Mouse (Mus musculus) cerebellum, adult 18-20 months (tissue): ENCODE results near the gene Camk1g.

ENCODE experiments used
- DNase-seq, 2 experiments: peaks; one replicate each; pipeline ENCODE4 v3.0.0; 2021

Camk1g gene

GRCm38 (mm10) chr1:193332018-193332417 is 38.1 kb downstream of the Camk1g start:
- DNase-seq: no peak

DNA sequence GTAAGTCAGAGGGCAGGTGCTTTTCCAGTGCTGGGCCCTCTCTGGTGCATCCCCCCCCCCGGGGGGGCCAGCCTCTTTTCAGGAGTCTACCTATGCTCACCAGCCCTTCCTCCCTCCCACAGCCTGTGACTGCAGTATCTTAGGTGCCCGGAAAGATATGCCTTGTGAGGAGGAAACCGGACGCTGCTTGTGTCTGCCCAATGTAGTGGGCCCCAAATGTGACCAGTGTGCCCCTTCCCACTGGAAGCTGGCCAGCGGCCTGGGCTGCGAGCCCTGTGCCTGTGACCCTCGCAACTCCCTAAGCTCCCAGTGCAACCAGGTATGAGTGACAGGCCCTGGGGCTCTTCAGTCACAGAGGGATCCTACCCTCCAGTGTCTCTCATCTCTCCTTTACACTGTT is 39.5 kb downstream of the Camk1g start:
- peak; percentile 40 to 59 for DNase-seq

DNA sequence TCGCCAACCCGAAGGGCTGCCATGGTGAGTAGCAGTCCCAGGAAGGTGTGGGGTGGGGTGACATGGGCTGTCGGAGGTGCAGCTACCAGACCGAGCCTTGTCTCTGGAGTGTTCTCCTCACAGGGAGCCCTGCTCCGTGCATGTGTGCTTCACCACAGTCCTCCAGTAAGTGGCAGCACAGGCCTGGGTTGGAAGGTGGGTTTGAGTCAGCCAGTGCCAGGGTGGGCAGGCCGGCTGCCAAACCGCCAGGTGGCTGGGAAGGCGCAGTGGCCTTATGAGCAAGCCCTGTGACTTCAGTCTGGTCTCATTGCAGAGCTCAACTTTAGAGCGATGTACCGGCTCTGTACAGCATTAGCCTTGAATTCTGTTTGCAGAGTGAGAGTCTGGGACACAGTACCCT is 39.9 kb downstream of the Camk1g start:
- DNase-seq: peak; percentile 98 to 99

GRCm38 (mm10) chr1:193329557-193329956 is 40.5 kb downstream of the Camk1g start:
- DNase-seq: no peak

DNA sequence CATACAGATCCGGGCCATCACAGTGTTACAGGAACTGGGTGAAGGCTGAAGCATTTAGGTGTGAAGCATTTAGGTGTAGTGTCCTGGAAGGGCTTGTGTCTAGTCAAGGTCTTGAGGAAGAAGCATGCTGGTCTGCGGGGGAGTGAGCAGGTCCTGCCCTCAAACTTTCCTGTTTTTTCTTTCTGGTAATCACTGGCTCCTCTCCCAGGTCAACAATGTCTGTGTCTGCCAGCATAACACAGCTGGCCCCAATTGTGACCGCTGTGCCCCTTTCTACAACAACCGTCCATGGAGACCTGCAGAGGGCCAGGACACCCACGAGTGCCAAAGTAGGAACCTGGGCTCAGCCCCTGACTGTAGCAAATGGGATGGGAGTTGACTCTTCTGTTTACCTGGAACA is 42.4 kb downstream of the Camk1g start:
- DNase-seq: no peak

DNA sequence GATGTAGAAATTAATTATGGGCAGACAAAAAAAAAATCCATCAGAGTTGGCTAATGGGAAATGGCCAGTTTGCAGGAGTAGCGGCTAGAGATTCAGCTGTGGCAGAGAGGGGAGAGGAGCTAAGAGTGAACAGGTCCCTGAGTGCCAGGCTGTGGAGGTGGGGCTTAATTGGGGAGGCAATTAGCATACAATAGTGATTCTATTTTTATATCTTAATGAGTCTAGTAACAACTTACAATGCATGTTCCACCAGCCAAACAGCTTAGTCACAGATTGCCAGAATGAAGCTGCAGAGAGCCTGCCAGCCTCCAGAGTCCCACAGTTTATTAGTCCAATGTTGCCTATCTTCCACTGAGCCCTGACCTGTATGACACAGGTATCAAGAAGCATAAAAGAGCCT is 42.9 kb downstream of the Camk1g start:
- DNase-seq: no peak

DNA sequence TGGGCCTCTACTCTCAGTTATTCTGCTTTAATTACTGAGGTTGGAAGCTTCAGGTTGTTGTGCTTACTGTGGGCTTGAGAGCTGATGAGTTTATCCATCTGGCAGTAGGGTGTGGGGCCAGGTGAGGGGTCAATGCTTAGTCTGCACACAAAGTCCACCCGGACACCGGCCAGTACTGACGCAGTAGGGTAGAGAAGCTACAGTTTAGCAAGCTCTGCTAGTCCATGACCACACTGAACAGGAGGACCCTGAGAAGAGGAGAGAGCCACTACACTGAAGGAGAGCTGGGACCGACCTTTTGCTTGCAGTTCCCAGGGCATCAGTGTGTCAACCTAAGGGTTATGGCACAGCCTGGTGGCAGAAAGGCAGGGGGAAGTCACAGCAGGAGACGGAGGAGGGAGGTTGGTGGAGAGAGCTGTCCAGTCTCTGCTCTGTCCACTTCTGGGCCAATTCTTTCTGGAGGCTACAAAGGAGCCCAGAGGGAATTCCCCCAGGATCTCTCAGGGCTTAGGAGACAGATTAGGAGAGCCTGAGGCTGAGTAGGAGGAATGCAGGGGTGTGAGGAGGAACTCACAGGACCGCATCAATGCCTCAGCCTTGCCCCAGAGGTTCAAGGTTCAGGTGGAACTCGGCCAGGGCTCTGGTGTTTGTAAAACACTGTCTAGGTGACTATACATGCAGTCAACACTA is 43.5 kb downstream of the Camk1g start:
- DNase-seq: no peak

DNA sequence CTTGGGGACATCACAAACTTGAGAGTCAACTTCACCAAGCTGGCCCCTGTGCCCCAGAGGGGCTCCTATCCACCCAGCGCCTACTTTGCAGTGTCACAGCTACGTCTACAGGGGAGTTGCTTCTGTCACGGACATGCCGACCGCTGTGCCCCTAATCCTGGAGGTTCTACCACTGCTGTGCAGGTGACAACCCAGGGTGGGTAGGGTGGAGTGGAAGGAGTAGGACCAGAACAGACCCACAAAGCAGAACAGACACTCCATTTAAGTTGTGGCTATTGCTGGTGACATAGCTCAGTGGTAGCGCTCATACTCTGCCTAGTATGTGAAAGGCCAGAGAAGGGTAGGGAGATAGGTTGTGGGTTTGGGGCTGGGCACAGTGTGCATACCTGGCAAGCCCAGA is 44.2 kb downstream of the Camk1g start:
- no peak for DNase-seq

DNA sequence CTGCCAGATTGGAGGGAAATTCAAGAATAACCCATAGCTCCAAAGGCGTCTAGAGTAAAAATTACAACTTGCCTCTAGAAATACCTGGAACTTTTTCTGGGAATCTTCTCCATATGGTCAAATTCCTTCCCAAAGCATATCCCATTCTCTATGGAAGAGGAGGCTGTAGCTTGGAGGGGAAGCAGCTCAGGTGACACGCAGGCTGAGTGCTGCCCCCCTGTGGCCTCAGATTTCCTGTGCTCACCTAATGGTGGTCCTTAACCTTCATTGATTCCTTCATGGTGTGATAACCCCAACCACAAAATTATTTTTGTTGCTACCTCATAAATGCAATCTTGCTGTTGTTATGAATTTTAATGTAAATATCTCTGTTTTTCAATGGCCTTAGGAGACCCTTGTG is 45.9 kb downstream of the Camk1g start:
- DNase-seq: peak; percentile 59 to 70

DNA sequence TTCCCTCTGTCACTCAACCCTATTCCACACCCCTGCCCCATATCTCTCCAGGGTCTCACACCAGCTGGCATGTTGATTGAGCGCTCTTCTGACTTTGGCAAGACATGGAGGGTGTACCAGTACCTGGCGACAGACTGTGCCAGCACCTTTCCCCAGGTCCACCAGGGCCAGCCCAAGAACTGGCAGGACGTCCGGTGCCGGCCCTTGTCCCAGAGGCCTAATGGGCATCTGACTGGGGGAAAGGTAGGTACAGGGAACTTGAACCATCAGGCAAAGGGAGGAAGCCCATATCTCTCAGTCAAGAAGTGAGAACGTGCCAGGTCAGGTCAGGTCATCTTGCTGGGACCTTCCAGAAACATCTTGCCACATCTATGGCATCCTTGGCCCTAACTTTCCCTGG is 46.4 kb downstream of the Camk1g start:
- DNase-seq: no peak

GRCm38 (mm10) chr1:193320398-193320797 is 49.7 kb downstream of the Camk1g start:
- DNase-seq: no peak

GRCm38 (mm10) chr1:193319721-193320120 is 50.4 kb downstream of the Camk1g start:
- no peak for DNase-seq

DNA sequence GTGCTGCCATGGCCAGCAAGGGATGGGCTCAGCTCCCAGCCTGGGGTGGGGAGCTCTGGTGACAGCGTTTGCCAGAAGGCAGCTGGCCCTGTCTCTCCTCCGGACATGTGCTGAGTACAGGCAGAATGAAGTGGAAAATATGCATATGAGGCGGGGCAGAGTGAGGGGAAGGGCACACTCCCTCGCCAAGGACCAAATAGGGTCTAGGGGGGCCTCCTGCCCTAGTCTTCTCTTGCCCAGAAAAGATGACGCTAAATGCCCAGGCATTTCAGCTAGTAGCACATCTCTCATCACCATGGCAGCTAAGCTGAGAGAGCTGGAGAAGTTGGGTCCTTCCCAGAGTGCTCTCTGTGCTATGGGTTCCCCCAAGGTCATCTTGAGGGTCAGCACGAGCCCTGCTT is 52.9 kb downstream of the Camk1g start:
- peak; percentile 72 to 79 for DNase-seq

GRCm38 (mm10) chr1:193316358-193316750 is 53.7 kb downstream of the Camk1g start:
- DNase-seq: no peak

DNA sequence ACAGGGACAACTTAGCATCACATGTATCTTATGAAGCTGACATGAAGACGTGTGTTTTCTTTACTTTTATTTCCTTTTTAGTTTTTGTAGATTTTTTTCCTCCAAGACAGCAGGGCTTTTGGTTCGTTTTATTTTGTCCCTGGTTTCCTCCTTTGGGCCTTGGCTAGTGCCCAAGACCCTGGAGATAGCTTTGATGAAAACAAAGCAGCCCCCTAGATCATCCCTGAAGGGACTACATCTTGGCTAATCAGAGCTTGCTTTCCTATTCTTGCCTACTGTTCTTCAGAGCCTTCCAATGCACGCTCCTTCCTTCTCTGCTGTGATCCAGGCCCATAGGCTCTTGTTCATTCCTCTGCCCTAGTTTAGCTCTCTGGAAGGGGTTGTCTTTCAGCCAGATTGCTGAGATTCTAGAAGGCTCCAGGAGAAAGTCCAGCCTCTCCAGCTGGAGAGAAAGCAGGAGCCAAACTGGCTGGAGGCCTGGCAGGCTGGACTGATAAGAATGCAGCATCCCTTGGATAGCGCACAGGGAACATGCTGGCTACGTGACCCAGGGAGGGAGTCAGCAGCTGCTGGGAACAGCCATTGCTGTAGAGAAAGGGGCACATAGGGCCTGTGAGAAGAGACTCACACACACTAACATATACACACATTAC is 54.3 kb downstream of the Camk1g start:
- DNase-seq: peak; percentile 87 to 91

- peak in 1 of 2 experiments; percentile 7 for DNase-seq
Observed at GRCm38 (mm10) chr1:193311596-193311995, 58.5 kb downstream of the Camk1g start.

DNA sequence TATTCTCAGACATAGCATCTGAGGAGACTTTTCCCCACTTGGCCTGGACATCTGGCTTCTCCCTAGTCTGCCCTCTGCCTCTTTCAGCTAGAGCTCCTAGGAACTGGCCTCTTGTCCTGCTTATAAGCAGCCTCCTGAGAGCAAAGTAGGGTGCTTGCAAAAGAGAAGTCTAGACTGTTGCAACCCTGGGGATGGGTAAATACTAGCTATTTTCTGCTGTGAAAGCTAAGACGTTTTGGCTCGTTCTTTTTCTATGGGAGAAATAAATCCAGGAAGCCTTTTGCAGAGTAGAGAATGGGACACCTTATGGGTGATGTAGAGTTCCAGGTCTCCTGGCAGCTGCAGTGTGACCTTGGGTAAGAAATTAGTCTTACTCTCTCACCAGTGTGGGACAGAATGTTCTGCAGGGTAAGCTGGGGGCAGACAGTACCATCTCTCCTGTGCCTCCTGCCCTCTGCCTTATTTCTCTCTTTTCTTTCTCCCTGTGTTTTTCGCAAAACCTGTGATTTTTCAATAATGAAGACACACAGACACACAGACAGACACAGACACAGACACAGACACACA is 59.5 kb downstream of the Camk1g start:
- no peak for DNase-seq

- no peak for DNase-seq
Observed at GRCm38 (mm10) chr1:193309785-193310518, 60.1 kb downstream of the Camk1g start.

- no peak for DNase-seq
Observed at GRCm38 (mm10) chr1:193306832-193307231, 63.3 kb downstream of the Camk1g start.

GRCm38 (mm10) chr1:193305386-193305785 is 64.7 kb downstream of the Camk1g start:
- DNase-seq: peak; percentile 73 to 82

DNA sequence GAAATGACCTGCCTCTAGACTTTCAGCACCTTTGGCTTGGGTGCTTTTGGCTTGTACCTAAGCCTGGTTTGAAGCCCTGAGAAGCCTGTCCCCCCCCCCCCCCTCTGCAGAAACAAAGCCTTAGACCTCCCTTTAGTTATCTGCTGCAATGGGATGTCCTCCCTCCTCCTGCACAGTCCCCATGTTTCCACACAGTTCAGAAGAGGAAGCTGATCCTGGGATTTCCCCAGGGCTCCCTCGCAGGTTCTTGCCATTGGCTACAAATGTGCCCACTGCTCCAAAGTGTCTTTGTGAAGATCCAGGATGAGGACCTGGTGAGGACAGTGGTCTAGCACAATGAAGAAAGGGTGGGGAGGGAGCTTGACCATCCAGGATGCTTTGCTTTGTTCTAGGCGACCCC is 67.0 kb downstream of the Camk1g start:
- no peak for DNase-seq

GRCm38 (mm10) chr1:193302093-193302405 is 68.0 kb downstream of the Camk1g start:
- DNase-seq: no peak

DNA sequence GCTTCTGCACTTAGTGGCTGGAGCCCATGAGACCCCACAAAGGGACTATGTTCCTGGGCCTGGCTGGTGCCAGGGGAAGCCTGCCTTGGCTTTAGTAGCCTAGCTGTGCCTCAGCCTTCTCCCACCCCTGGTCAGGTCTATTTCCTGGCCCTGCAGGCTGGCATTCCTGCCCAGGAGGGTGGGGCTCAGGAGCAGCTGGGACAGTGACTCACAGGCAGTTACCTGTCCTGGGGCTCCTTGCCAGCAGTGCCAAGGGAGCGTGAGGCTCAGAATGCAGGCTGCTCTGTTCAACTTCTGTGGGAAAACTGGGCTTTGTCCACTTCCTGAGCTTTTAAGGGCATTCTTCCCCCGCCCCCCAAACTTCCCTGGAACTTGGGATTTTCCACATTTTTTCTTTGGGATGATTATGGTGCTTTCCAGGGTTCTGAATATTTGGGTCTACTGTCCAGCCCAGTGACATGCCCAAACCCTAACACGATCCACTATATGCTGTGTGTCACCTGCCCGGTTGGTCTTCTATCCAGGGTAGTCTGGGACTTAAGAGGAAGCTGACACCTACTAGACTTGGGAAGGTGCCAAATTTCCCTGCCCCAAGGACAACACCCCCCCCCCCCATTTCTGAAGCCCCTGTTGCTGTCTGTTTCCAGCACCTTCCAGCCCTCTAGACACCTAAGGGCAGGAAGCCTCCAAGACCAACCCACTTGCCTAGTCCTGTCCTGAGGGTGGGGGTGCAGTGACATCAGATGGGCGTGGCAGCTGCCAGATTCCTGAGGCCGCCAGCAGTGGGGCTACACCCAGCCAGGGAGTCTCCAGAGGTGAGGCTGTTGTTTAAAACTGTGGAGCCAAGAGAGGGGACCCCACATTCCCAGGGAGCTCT is 68.6 kb downstream of the Camk1g start:
- DNase-seq: peak; percentile 59 to 67
